Mouse (Mus musculus) thymus, adult 2 months (tissue): ENCODE measurements around the gene Phb. TPM values are rescaled to one million over a fixed set of nuclear protein-coding genes. Genes with fewer than 3 reads are reported as not detected.

Experiments used
- DNase-seq: peaks from one replicate; pipeline ENCODE4 v3.0.0; 2021
- H3K27ac ChIP-seq: fragments of 200-500 bp; 2 replicates; pipeline ENCODE4 v1.5.1; 2012; ENCODE audit warnings: low read length, control low read depth; ENCODE audit not compliant: control insufficient read depth, insufficient read depth
- H3K27me3 ChIP-seq: fragments of 200-500 bp; 2 replicates; pipeline ENCODE4 v1.6.1; 2012; ENCODE audit warnings: mild to moderate bottlenecking, low read length, moderate library complexity, mixed read lengths; ENCODE audit not compliant: control insufficient read depth, insufficient read depth
- H3K36me3 ChIP-seq: fragments of 200-500 bp; 2 replicates; pipeline ENCODE4 v1.6.1; 2012; ENCODE audit warnings: mild to moderate bottlenecking, low read length, moderate library complexity; ENCODE audit not compliant: control insufficient read depth, insufficient read depth
- H3K4me1 ChIP-seq: fragments of 200-500 bp; replicated peaks from 2 replicates; pipeline ENCODE4 v1.6.1; 2012; ENCODE audit warnings: low read length; ENCODE audit not compliant: control insufficient read depth, insufficient read depth
- H3K4me3 ChIP-seq: fragments of 200-500 bp; 2 replicates; pipeline ENCODE4 v1.5.1; 2012; ENCODE audit warnings: mild to moderate bottlenecking, low read length, control low read depth, moderate library complexity; ENCODE audit not compliant: control insufficient read depth, insufficient read depth
- CTCF ChIP-seq: fragments of 200-500 bp; IDR thresholded peaks from 2 replicates; pipeline ENCODE4 v1.5.1; 2012; ENCODE audit warnings: mild to moderate bottlenecking, control low read depth, low read length, moderate library complexity, borderline replicate concordance; ENCODE audit not compliant: control insufficient read depth, poor library complexity, insufficient read depth; ENCODE audit errors: extremely low read depth
- POLR2A ChIP-seq: fragments of 200-500 bp; IDR thresholded peaks from 2 replicates; pipeline ENCODE4 v1.6.1; 2012; ENCODE audit warnings: mild to moderate bottlenecking, low read length, control low read depth, moderate library complexity; ENCODE audit not compliant: control insufficient read depth, poor library complexity, insufficient read depth; ENCODE audit errors: extremely low read depth
- WGBS: fragments of 180-500 bp; shearing (Covaris S2); methylation state at CpG from one replicate; pipeline ENCODE4 v1.1.7; 2018; 5-methylcytosine and 5-hydroxymethylcytosine counted together
- polyA plus RNA-seq: library from polyadenylated mRNA; depleted of rRNA; stranded (reverse); fragments of >200 nt; gene quantifications from 2 replicates; pipeline ENCODE4 v1.2.3, GENCODE M21; 2012

Phb gene
- polyA plus RNA-seq, 1 experiment, result 103 TPM

DNA sequence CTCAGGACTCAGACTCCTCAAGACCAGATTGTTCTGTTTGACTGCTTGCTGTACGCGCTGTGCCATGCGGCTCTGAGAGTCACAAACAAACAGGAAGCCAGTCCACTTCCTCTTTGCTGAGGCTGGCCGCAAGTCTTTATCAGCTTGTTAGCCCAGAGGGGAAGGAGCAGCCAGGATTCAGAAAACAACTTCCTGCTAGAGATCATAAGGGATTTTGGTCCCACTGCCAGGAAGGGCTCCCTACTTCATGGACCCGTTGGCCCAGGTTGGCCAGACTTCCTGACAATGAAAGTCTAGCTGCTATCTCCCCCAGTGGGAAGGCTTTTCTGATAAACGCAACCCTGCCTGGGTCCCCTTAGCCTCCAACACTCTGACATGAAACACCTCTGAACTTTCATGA, 21.8 kb downstream of the Phb start:
- Histone ChIP-seq H3K4me1 (peaks cover 18% of the 10 kb centered on the region), H3K27ac (peak overlapping the region; percentile 12; the same call in 1 of the 2 replicates), H3K4me3 (no peak overlapping the region), H3K36me3 (no peaks in the 10 kb centered on the region), H3K27me3 (no peaks in the 10 kb centered on the region)
- TF ChIP-seq CTCF (no peak), POLR2A (no peak)
- WGBS, result 7% methylated on average over 6 of the region's 6 CpGs
- peak; percentile 26 for DNase-seq

- Histone ChIP-seq H3K36me3 (no peaks in the 10 kb centered on the region), H3K4me1 (peaks cover 18% of the 10 kb centered on the region), H3K4me3 (no peak overlapping the region), H3K27ac (no peak overlapping the region; the same call in 1 of the 2 replicates), H3K27me3 (no peaks in the 10 kb centered on the region)
- TF ChIP-seq CTCF (no peak), POLR2A (no peak)
- DNase-seq, result peak; percentile 10
- 11% methylated on average over 7 of the region's 7 CpGs for WGBS
Observed at GRCm38 (mm10) chr11:95688981-95689380, 22.2 kb downstream of the Phb start.

DNA sequence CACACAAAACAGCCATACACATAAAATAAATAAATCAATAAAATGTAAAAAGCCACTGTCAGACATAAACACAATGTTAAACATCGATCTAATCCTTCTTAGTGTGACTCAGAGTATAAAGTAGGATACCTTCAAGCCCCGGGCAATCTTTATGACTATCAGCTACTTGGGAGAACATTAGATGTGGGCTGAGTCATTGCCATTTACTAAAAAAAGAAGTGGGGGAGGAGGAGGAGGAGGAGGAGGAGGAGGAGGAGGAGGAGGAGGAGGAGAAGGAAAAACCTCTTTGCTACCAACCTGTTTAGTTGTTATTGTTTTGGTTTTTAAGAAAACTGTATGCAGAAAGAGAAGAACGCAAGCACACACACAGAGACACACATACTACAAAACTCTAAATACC, 22.8 kb downstream of the Phb start:
- Histone ChIP-seq H3K27me3 (no peaks in the 10 kb centered on the region), H3K36me3 (no peaks in the 10 kb centered on the region), H3K4me3 (no peak overlapping the region), H3K27ac (no peak overlapping the region), H3K4me1 (peaks cover 18% of the 10 kb centered on the region)
- 57% methylated on average over 3 of the region's 3 CpGs for WGBS
- TF ChIP-seq CTCF (no peak), POLR2A (no peak)
- no peak for DNase-seq

DNA sequence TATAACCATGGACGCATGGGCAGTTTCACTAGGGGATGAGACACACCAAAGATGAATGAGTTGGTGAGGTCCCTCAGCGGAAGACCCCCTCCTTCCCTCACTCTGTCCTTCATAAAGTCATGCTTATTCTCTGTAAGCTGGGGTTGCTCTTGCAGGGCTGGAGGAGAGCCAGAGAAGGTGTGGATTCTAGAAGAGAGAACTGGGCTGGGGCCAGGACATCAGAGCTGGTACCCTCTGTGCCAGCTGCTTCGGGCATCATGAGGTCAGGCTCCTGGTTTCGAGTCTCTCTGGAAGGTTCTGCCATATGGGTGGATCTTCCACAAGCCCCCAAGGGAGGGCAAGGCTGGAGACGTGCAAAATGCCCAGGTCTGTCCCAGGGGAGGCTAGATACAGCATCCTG, 31.8 kb downstream of the Phb start:
- WGBS, result 91% methylated on average over 5 of the region's 5 CpGs
- Histone ChIP-seq H3K27me3 (no peaks in the 10 kb centered on the region), H3K27ac (no peak overlapping the region), H3K4me1 (no peaks in the 10 kb centered on the region), H3K4me3 (no peak overlapping the region), H3K36me3 (no peaks in the 10 kb centered on the region)
- TF ChIP-seq CTCF (no peak), POLR2A (no peak)
- DNase-seq, result no peak

DNA sequence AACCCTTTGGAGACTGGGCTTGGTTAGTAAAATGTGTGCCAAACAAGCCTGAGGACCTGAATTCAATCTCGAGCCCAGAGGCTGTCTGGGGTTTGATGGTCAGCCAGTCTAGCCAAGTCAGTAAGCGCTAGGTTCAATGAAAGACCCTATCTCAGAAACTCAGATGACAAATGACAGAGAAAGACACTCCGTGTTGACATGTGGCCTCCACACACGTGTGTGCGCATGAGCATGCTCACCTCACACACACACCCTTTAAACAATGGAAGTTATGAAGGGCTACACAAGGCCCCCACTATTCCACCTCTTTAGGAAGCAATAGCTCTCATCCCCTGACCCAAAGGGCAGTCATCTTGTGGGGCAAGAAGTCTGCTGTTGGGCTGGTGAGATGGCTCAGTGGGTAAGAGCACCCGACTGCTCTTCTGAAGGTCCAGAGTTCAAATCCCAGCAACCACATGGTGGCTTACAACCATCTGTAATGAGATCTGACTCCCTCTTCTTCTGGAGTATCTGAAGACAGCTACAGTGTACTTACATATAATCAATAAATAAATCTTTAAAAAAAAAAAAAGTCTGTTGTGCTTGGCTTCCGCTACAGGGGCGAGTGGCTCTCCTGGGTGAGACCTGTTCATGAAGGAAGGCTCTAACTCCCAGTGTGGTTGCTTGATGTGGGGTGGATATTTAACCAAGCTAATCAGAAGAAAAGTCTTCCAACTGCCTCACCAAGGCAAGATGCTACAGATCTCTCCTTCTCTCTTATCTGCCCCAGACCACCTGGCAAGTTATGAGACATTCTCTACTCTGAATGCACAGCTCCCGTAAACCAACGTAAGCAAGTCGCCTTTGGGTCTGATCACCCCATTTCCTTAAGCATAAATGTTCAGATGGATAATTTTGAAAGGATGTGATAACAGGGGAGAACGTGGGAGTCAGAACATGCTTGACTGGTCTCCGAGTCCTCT, 34.3 kb downstream of the Phb start:
- no peaks in the 10 kb centered on the region for H3K27me3 ChIP-seq
- no peak overlapping the region for H3K27ac ChIP-seq
- whole genome bisulfite sequencing, result 91% methylated on average over 13 of the region's 13 CpGs
- H3K36me3 ChIP-seq, result no peaks in the 10 kb centered on the region
- no peak for TF ChIP-seq CTCF
- TF ChIP-seq POLR2A, result no peak
- DNase-seq, result no peak
- no peaks in the 10 kb centered on the region for H3K4me1 ChIP-seq
- no peak overlapping the region for H3K4me3 ChIP-seq

DNA sequence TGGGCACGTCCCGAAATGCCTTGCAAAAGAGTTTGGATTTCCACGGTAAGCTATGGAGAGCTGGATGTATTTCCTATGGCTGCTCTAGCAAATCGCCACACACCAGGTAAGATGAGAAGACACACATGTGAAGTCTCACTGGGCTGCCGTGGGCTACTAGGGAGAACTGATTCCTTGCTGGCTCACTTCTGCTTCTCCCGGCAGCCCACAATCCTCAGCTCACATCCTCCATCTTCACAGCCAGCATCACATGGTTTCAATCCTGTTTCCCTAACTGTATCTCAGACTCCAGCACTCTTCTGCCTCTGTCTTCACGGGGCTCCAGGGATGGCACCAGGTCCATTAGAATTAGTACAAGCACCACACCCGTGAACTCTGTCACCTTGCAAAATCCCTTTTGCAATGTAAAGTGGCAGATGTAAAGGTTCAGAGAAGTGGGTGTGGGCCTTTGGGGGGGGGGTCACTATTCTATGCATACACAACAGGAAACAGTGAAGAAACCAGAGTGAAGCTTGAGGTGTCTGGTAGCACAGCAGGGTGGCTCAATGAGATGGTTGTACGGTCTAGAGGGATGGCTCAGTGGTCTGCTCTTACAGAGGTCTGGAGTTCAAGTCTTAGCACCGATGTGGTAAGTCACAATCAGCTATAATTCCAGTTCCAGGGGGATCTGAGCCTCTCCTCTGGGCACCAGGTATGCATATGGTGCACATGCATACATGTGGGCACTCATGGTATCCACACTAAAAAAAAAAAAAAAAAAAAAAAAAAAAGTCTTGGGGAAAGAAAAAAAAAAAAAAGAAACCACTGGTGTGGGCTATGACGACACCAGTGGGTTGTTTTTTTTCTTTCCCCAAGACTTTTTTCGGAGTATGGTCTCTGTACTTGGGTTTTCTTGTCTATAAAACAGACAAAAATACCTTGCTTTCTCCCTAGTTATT, 37.5 kb downstream of the Phb start:
- Histone ChIP-seq H3K36me3 (no peaks in the 10 kb centered on the region), H3K4me1 (no peaks in the 10 kb centered on the region), H3K4me3 (no peak overlapping the region), H3K27ac (no peak overlapping the region), H3K27me3 (no peaks in the 10 kb centered on the region)
- no peak for DNase-seq
- TF ChIP-seq POLR2A (no peak), CTCF (no peak)
- WGBS, result 87% methylated on average over 12 of the region's 12 CpGs
